Mouse (Mus musculus) CH12.LX (cell line): ENCODE results near the gene Gbp2b. TPM values are rescaled to one million over a fixed set of nuclear protein-coding genes. Genes with fewer than 3 reads are reported as not detected.

ENCODE experiments used
- DNase-seq: peaks from one replicate; pipeline ENCODE4 v3.0.0-alpha.2; 2013; ENCODE audit errors: extremely low read depth
- H3K27ac ChIP-seq: 2 replicates; pipeline ENCODE4 v1.5.1; 2012; ENCODE audit warnings: low read depth, mild to moderate bottlenecking, control low read depth, moderate library complexity; ENCODE audit not compliant: insufficient read depth
- H3K27me3 ChIP-seq: replicated peaks from 2 replicates; pipeline ENCODE3; 2012; ENCODE audit warnings: inconsistent platforms
- H3K36me3 ChIP-seq, 2 experiments: replicated peaks in 1 of 2; 2 replicates each; pipeline versions ENCODE3 to v1.6.1; 2012; ENCODE audit warnings: inconsistent platforms in 1 of 2, low read length in 1 of 2, mild to moderate bottlenecking in 1 of 2, mixed read lengths in 1 of 2, moderate library complexity in 1 of 2; ENCODE audit not compliant: control insufficient read depth in 1 of 2, insufficient read depth in 1 of 2
- H3K4me1 ChIP-seq, 2 experiments: 2 replicates each; pipeline ENCODE4 v1.6.1; 2012; ENCODE audit warnings: inconsistent platforms in 1 of 2, moderate library complexity in 1 of 2; ENCODE audit not compliant: insufficient read depth in 2 of 2, control insufficient read depth in 1 of 2
- H3K4me2 ChIP-seq: 2 replicates; pipeline ENCODE4 v1.6.1; 2012; ENCODE audit warnings: low read depth, mild to moderate bottlenecking, control low read depth; ENCODE audit not compliant: poor library complexity, insufficient read depth, severe bottlenecking
- H3K4me3 ChIP-seq, 3 experiments: fragments of 150-350 bp in 1 of 3; sonication (generic) in 1 of 3; replicated peaks in 1 of 3; 2 replicates each; pipeline versions ENCODE3 to v1.5.1; 2011 to 2012; ENCODE audit warnings: low read depth in 2 of 3, low read length in 2 of 3, mild to moderate bottlenecking in 2 of 3, moderate library complexity in 2 of 3, control low read depth in 1 of 3, improper control_type of control experiment in 1 of 3, inconsistent platforms in 1 of 3, mixed read lengths in 1 of 3; ENCODE audit not compliant: poor library complexity in 1 of 3
- H3K79me2 ChIP-seq: replicated peaks from 2 replicates; pipeline ENCODE4 v1.6.1; 2012; ENCODE audit warnings: mild to moderate bottlenecking, moderate library complexity; ENCODE audit not compliant: control insufficient read depth, poor library complexity, insufficient read depth, severe bottlenecking; ENCODE audit errors: extremely low read depth
- H3K9ac ChIP-seq: 2 replicates; pipeline ENCODE4 v1.6.1; 2012; ENCODE audit warnings: low read depth, mild to moderate bottlenecking, control low read depth, moderate library complexity; ENCODE audit not compliant: insufficient read depth
- H3K9me3 ChIP-seq: replicated peaks from 2 replicates; pipeline ENCODE3; 2012; ENCODE audit warnings: low read length, inconsistent platforms, mixed read lengths
- CHD2 ChIP-seq: IDR thresholded peaks from 2 replicates; pipeline ENCODE4 v1.6.1; 2011; ENCODE audit warnings: low read length, improper control_type of control experiment
- ELF1 ChIP-seq: IDR thresholded peaks from 2 replicates; pipeline ENCODE4 v1.6.1; 2014; ENCODE audit warnings: low read depth, mild to moderate bottlenecking, inconsistent platforms, low read length, improper control_type of control experiment
- EP300 ChIP-seq: IDR thresholded peaks from 2 replicates; pipeline ENCODE4 v1.6.1; 2011; ENCODE audit warnings: low read length, improper control_type of control experiment
- ETS1 ChIP-seq: conservative IDR thresholded peaks from 2 replicates; pipeline ENCODE4 v1.6.1; 2012; ENCODE audit warnings: low read depth, mild to moderate bottlenecking, inconsistent platforms, low read length, improper control_type of control experiment, moderate library complexity
- IRF4 ChIP-seq: IDR thresholded peaks from 2 replicates; pipeline ENCODE4 v1.6.1; 2014; ENCODE audit warnings: low read depth, mild to moderate bottlenecking, inconsistent platforms, low read length, improper control_type of control experiment
- JUN ChIP-seq: IDR thresholded peaks from 2 replicates; pipeline ENCODE4 v1.6.1; 2011; ENCODE audit warnings: low read depth, mild to moderate bottlenecking, low read length, improper control_type of control experiment, moderate library complexity; ENCODE audit not compliant: insufficient read depth
- JUND ChIP-seq: conservative IDR thresholded peaks from 2 replicates; pipeline ENCODE4 v1.6.1; 2011; ENCODE audit warnings: low read depth, low read length, improper control_type of control experiment
- KAT2A ChIP-seq: IDR thresholded peaks from 2 replicates; pipeline ENCODE4 v1.6.1; 2012; ENCODE audit warnings: low read length, improper control_type of control experiment, inconsistent platforms; ENCODE audit not compliant: insufficient replicate concordance
- MAX ChIP-seq: IDR thresholded peaks from 2 replicates; pipeline ENCODE4 v1.6.1; 2011; ENCODE audit warnings: low read length, improper control_type of control experiment
- PAX5 ChIP-seq: IDR thresholded peaks from 2 replicates; pipeline ENCODE4 v1.6.1; 2012; ENCODE audit warnings: low read length, inconsistent platforms, mixed read lengths
- POLR2AphosphoS2 ChIP-seq: IDR thresholded peaks from 2 replicates; pipeline ENCODE4 v1.6.1; 2011; ENCODE audit warnings: low read depth, low read length, improper control_type of control experiment
- RAD21 ChIP-seq: IDR thresholded peaks from 2 replicates; pipeline ENCODE4 v1.6.1; 2011; ENCODE audit warnings: low read depth, mild to moderate bottlenecking, low read length, improper control_type of control experiment, moderate library complexity
- SMC3 ChIP-seq: IDR thresholded peaks from 2 replicates; pipeline ENCODE4 v1.6.1; 2011; ENCODE audit warnings: low read depth, low read length, improper control_type of control experiment
- UBTF ChIP-seq: IDR thresholded peaks from 2 replicates; pipeline ENCODE4 v1.6.1; 2012; ENCODE audit warnings: low read depth, mild to moderate bottlenecking, inconsistent platforms, low read length, improper control_type of control experiment, moderate library complexity
- USF2 ChIP-seq: conservative IDR thresholded peaks from 2 replicates; pipeline ENCODE4 v1.6.1; 2011; ENCODE audit warnings: low read depth, low read length, improper control_type of control experiment
- ZKSCAN1 ChIP-seq: IDR thresholded peaks from 2 replicates; pipeline ENCODE4 v1.6.1; 2012; ENCODE audit warnings: low read depth, inconsistent platforms, low read length, improper control_type of control experiment, borderline replicate concordance
- ZMIZ1 ChIP-seq: IDR thresholded peaks from 2 replicates; pipeline ENCODE4 v1.6.1; 2012; ENCODE audit warnings: low read depth, mild to moderate bottlenecking, inconsistent platforms, low read length, improper control_type of control experiment
- dilution Hi-C: fragments of 300-500 bp; cut with MboI; formaldehyde crosslinking; loops from 2 replicates; pipeline ENCODE4 v1.14.3; 2020; ENCODE audit warnings: low sequenced_read_pairs; ENCODE audit not compliant: extremely low pct_unique_long_range_greater_than_20kb, extremely low pct_ligation_motif_present
- in situ Hi-C: fragments of 300-500 bp; cut with MboI; formaldehyde crosslinking; loops from 3 replicates; pipeline ENCODE4 v1.14.3; 2019; ENCODE audit warnings: low sequenced_read_pairs, low pct_ligation_motif_present, low pct_unique_long_range_greater_than_20kb, mixed read lengths
- polyA plus RNA-seq: library from polyadenylated mRNA; unstranded; fragments of >175 nt; gene quantifications from 2 replicates; pipeline ENCODE4 v1.2.1, GENCODE M21; 2012; ENCODE audit warnings: low read depth; ENCODE audit not compliant: insufficient read length
- total RNA-seq, 2 experiments: library from RNA; depleted of rRNA; stranded (reverse); fragments of 300-350 nt in 1 of 2; fragments of >200 nt in 1 of 2; gene quantifications; 2 replicates each; pipeline ENCODE4 v1.2.3; 2012 to 2014

The Gbp2b gene
- total and polyA plus RNA-seq, 3 experiments: 0.04 to 0.74 (median 0.41) TPM

- peaks cover 8 to 16% of the 10 kb centered on the region in 2 experiments for H3K4me1 ChIP-seq
- no peaks in the 10 kb centered on the region for H3K79me2 ChIP-seq
- H3K27ac ChIP-seq: no peak overlapping the region
- peaks cover 9 to 27% of the 10 kb centered on the region in 2 experiments for H3K36me3 ChIP-seq
- DNase-seq: no peak
- in situ Hi-C loops: no loop called here
- H3K9me3 ChIP-seq: no peaks in the 10 kb centered on the region
- H3K4me3 ChIP-seq: no peak overlapping the region
- TF ChIP-seq IRF4 (peak; percentile 72), UBTF (no peak)
- H3K4me2 ChIP-seq: peak overlapping the region; percentile 13; the same call in 1 of the 2 replicates
- dilution Hi-C loops: no loop called here
- no peak overlapping the region for H3K9ac ChIP-seq
- no peaks in the 10 kb centered on the region for H3K27me3 ChIP-seq
These were observed 17.5 kb upstream of the Gbp2b start for GRCm38 (mm10) chr3:142577108-142577507.

- no peak for DNase-seq
- dilution Hi-C loops (no loop called here), in situ Hi-C loops (no loop called here)
- no peak overlapping the region for H3K4me3 ChIP-seq
- H3K79me2 ChIP-seq: no peaks in the 10 kb centered on the region
- TF ChIP-seq ZMIZ1 (no peak), JUN (no peak), UBTF (no peak), IRF4 (peak; percentile 16; the same call in 1 of the 2 replicates), ELF1 (no peak), JUND (no peak), KAT2A (no peak), USF2 (no peak), EP300 (0 out of 2 replicates have a peak, but pooled peaks have one; percentile 30), MAX (no peak), POLR2AphosphoS2 (no peak), CHD2 (no peak), SMC3 (no peak), RAD21 (no peak), ZKSCAN1 (no peak), ETS1 (no peak), PAX5 (no peak)
- TF ChIP-seq, all 38 proteins: peak for 2
- Histone ChIP-seq H3K27me3 (no peaks in the 10 kb centered on the region), H3K4me2 (peak overlapping the region; percentile 85; the same call in 1 of the 2 replicates), H3K36me3 (peaks cover 7 to 15% of the 10 kb centered on the region in 2 experiments), H3K4me1 (peaks cover 10 to 16% of the 10 kb centered on the region in 2 experiments), H3K9me3 (no peaks in the 10 kb centered on the region), H3K27ac (no peak overlapping the region), H3K9ac (no peak overlapping the region)
These were observed 16.3 kb upstream of the Gbp2b start for GRCm38 (mm10) chr3:142578342-142578741.
